Mouse (Mus musculus) kidney, postnatal 4 days (tissue): ENCODE results near the gene Gzmc.
A peak's percentile ranks its signal among the peaks of the same experiment; 100 is the strongest.
"Not testable (repeated sequence)": the region's sequence is repeated elsewhere in the genome, so short reads cannot be mapped to it uniquely, and the experiment has no call there.

Experiments used
- DNase-seq, 2 experiments: peaks; one replicate each; pipeline ENCODE4 v3.0.0; 2021; ENCODE audit warnings: mixed read lengths in 2 of 2

Gene Gzmc

GRCm38 (mm10) chr14:56234556-56234955 is at the start of gene Gzmc:
Gene Gzmc (minus strand): TSS chr14:56234656.
- DNase-seq: no peak

- no peak for DNase-seq
Measured at GRCm38 (mm10) chr14:56283816-56284215, 49.4 kb upstream of the Gzmc start.

GRCm38 (mm10) chr14:56281090-56281489 is 46.6 kb upstream of the Gzmc start:
- no peak for DNase-seq

DNA sequence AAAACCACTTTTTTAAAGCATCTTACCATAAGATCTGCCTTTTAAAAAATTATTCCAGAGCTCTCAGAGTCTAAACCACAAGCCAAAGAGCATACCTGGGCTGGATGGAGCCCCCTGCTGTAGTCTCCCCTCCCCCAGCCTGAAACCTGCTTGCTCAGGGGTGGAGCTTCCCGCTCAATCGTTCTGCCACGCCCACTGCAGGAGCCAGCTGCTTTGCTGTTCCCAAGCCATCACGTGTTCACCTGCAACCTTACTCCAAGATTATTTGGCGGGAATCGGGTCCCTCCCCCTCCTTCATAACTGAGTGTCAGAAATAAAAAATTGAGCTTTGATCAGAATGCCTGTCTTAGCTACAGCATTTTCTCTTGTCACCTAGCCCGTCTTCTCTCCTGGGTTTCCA is 44.2 kb upstream of the Gzmc start:
- not testable (repeated sequence) for DNase-seq

DNA sequence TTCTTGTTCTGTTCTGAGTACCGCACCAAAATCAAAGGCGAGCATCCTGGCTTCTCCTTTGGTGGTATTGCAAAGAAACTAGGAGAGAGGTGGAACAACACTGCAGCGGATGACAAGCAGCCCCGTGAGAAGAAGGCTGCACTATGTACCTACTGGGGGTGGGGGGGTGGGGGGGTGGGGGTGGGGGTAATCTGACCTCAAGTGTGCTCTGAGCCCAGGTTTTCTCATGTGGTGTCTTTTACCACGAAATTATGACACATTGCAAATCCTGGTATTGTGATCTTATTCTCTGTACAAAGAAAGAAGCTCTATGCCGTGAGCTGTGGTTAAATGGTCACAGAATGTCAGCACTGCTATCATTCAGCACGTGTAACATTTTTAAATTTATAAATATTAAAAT is 41.6 kb upstream of the Gzmc start:
- not testable (repeated sequence) for DNase-seq

DNA sequence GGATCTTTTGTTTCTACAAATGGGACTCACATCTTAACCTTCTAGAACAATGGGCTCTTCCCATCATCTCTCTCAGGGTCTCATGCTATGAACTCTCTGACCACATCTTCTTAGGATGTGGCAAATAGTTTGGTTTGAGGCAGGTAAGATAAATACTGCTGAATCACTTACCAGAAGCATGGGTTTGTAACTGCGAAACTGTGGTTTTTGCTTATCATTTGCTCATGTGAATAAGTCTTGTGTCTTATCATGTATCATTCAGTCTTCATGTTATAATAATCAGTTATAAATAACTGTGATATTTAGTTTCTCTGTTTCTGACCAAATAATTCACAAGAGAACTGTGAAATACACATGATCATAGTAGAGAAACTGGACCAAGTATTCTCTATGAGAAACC is 31.7 kb upstream of the Gzmc start:
- no peak for DNase-seq

DNA sequence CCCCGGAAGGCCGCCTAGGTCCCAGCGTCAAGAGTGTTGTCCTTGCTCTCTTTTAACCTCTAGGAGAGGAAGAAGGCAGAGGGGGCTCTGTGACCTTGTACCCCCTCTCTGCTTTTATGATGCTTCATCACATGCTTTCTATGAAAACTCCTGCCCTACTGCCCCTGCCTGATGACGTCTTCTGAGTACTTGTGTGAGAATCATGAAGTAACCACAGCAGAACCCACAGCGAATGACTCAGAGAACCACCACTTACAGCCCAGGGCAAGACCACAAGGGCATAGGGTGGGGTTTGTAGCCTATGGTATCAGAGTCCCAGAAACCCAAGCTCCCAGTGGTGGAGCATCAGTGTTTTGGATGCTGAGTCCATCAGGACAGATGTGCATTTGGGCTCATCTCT is 27.7 kb upstream of the Gzmc start, which contains the start of gene Gzmb:
Gene Gzmb, minus strand, starts transcription at position 108 of the 400 bp plus-strand sequence.
- no peak for DNase-seq

DNA sequence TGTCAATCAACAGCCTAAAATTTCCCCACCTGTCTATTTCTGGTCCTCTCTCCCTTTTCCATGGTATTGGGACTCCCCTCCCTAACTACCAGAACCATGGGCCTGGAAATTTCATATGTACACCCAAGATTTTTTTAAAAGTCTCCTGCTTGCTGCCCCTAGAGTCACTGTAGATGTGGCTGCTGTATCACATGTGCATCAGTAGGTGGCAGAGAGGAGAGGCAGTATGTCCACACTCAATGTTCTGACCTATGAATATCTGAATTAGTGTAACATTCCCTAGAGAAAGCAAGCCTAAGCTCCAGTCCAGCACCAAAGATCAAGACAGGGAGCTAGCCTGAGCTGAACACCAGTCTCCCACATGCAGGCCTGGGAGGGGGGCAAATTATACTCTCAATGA is 6.0 kb upstream of the Gzmc start:
- no peak for DNase-seq

DNA sequence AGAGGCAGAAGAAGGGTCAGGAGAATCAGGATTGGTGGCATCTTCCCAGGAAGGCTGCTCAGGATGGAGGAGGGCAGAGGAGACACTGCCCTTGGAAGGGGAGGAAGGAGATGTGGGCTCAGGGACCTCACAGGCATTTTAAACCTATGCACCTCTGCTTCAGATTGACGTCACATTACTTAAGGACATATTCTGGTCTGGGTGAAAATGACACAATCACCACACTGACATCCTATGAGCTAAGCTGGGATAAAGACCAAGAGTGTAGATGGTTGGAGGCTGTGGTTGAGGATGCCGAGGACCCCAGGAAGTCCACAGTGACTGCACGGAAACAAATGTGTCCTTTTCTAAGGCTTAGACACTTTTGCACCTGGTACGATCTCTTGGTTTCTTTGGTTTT is 23.1 kb downstream of the Gzmc start, which contains the start of gene Gzmf:
Gene Gzmf, minus strand, starts transcription at position 101 of the 400 bp plus-strand sequence.
- DNase-seq: no peak

DNA sequence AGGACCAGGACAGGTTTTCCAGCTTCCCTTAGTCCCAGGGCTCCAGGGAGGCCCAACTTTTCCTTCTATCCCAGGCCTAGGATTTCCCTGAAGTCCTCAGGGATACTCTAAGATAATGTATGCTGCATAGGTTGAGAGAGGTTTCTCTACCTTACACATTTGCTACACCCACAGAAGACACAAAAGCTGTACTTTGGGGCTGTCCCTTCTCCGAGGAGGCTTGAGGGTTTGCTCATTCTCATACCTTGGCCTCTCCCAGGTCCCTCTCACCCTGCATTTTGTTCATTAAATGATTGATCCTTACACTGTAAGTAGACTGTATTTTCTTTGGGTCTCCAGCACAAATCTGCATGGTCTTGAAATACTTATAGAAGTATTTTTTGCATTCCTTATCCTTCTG is 28.8 kb downstream of the Gzmc start:
- no peak for DNase-seq

DNA sequence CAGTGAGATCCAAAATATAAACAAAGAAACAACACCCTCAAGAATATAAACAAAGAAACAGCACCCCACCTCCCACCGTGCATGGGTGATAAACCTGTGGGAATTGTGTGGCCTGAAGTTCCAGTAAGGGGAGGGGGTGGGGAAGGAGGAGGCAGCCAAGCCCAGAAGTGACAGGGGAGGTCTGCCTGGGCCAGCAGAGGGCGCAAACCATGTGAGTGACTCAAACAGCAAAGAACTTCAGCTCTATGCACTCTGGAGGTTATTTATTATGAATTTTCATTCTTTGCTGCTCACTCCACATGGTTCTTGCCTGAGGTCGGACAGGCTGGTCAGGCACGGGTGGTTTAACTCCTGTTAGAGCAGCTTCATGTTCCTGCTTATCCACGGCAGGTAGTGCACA is 29.4 kb downstream of the Gzmc start:
- DNase-seq: peak; percentile 74 to 75

DNA sequence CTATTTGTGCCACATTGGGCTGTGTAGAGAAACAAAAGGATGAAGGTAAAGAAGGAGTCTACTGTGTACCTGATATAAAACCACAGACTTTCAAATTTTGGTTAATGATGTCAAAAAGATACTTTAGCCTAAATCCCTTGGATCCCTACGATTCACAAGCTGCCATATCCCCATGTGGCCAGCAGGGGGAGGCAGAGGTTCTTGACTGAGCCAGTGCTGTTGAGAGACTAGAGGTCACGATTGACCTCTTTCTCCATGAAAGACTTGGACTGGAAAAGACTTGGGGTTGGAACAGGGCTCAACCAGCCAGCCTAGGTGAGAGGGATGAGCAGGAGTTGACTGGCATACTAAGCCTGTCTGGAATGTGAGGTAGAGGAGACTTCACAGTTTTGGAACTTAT is 30.5 kb downstream of the Gzmc start:
- peak; percentile 83 for DNase-seq

- DNase-seq: peak; percentile 24 to 30
Measured at GRCm38 (mm10) chr14:56186946-56187345, 47.5 kb downstream of the Gzmc start.

DNA sequence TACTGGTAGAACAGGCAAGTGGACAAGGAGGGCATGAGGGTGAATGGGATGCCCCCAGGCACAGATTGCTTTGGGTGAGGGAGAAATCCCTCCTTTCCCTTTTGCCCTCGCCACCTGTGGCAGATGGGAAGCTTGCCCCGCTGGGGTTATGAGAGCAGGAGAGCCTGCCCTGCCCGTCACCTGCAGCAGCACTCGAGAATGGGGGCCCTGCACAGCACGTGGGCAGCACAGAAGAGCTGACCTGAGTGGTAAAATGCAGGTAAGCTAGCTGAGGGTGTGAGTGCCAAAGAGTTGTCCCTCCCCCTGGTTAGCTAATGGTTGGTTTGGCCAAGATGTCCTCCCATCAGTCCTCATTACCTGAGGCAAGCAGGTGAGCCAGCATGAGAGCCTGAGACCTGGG is 47.9 kb downstream of the Gzmc start:
- no peak for DNase-seq
